Mouse (Mus musculus): ENCODE results near the gene Eif4e2.

Gene Eif4e2

DNA sequence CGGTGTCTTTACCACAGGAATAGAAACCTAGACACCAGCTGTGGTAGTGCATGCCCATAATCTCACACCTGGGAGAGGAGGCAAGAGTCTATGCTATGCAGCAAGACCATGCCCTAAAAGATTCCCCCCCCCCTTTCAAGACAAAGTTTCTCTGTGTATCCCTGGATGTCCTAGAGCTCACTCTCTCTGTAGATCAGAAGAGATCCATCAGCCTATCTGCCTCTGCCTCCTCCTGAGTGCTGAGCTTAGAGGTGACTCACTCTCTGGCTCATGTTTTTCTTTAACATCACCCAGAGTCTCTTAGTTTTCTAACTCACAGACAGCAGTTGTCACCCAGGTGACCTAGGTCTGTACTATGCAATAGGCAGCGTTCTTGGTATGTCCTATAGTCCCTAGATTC is 45.6 kb downstream of the Eif4e2 start:
- DNase-seq (ENCODE audit: low read depth, low spot score): no peak

DNA sequence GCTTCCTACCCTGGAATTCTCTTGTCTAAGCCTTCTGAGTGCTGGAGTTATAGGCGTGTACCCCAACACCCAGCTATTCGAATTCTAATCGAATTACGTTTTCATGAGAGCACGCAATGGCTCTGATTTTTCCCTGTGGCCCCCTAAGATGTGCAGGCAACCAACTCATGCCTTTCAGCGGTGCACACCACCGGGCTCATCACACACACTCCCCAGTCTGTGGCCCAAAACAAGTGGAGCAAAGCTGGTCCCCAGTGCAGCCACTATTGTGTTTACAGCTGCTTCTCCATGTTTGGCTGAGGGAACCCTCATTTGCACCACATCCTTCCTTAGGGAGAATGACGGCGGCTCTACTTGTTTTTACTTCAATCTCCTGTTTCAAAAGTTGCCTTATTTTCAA is 49.5 kb downstream of the Eif4e2 start:
- DNase-seq (ENCODE audit: low read depth, low spot score): no peak

DNA sequence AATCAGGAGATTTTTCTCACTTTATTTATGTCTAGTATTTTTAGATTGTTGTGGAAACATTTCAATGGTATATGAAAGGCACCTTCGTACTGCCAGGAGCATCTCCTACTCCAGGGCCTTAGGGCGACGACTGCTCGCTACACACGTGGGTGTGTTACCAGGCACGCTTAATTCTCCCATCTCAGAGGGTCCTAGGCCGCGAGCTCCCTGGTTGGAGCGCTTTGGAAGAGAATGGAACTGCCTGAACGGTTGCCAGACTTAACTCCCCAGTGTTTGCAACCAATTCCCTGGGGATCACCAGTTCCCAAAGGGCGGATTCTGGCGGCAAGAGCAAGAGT is 50.1 kb downstream of the Eif4e2 start:
- DNase-seq (ENCODE audit: low read depth, low spot score): no peak

DNA sequence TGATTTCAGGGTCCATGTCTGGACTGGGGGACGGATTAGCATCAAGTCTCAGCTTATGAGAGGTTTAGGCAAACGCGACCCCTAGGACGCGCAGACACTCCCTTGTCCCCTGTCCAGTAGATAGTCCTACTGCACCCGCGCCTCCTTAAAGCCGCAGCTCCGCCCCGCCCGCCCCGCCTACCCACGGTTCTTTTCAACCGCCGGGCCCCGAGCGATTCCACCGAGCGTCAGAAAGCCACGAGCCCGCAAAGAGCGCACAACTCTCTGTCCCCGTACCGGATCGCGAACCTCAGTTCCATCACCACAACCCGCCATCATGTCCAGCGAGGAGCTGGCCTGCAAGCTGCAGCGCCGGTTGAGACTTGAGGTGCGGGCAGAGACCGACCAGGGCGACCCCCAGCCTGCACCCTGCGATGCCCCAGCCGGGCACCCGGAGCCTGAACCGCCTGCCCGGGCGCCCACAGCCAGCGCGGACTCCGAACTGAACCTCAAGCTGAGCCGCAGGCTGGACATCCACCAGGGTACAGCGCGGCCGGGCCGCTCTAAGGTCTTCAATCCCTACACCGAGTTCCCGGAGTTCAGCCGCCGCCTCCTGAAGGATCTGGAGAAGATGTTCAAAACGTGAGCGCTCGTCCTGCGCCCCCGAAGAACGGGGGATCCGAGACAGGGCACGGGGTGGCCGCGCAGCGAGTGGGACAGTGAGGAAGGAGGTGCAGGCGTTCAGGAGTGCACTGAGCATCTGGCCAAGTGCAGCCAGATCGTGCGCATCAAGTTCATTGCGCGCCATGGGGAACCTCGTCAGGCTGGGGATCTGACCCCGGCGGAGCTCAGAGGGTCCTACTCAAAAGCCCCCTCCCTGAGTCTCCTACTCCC is 50.7 kb downstream of the Eif4e2 start, which contains the start of gene Efhd1:
Efhd1 (plus strand) TSS at position 230 of the 873 bp plus-strand sequence.
- DNase-seq (ENCODE audit: low read depth, low spot score): no peak

DNA sequence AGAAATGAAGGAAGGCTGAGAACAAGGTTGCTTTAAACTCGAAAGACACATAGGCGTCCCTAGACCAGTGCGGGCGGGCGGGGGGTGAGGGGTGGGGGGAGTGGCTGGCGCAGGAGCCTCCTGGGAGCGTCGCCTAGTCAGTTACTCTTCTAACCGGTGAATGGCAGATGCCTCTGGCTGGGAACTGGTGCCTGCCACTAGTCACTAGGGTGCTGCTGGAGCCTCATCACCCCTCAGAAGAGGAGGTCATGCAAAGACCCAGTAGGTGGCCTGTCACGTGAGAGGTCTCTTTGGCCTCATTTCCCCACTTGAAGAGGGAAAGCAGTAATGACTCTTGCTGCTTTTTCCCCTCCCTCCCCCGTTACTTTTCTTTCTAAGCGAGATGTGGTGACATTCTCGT is 51.5 kb downstream of the Eif4e2 start:
- DNase-seq (ENCODE audit: low read depth, low spot score): no peak

DNA sequence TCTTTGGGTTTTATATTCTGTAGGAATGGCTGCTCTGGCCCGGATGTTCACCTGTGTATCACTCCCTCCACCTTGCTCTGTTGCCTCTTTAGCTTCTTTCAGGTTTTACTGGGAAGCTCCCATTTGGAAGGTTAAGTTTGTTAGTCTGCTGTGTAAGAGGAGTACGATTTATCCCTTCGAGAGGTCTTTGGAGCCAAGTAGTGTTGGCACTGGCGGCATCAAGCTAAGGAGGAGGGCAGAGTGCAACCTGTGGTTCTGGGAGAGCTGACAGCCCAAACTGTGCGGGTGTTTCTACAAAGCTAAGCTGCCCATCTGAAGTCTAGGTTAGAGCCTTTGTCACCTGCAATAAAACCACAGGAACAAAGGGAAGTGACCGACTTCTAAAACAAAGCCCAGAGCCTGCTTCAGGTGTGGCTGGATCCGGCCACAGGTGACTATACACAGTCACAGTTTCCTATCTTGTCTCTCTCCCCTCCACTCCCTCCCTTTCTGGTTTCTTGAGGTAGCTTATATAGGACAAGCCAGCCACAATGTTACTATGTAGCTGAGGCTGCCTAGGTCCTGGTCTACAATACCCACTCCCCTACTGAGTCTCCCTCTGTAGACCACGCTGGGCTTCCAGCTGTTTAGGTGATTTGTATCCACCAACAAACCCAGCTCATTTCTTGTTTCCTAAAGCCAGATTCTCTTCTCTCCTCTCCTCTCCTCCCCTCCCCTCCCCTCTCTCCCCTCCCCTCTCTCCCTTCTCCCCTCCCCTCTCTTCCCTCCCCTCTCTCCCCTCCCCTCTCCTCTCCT is 52.8 kb downstream of the Eif4e2 start:
- no peak for DNase-seq (ENCODE audit: low read depth, low spot score)

DNA sequence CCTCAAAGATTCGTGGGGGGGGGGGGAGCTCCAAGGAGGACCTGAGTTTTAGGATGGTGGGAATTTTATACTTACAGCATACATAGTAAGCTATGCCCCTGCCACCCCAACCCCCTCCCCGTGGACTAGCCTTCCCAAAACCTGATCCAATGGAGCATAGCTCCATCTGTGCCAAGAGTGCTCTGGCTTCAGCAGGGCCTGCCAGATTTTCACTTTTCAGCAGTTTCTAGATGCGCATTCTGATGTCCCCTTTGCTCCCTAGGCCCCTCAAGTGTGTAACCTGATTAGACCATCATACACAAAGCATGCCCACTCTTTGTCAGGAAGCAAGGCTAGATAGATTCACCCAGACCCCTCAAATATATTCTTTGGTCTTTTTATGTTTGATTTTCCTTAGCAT is 56.5 kb downstream of the Eif4e2 start:
- no peak for DNase-seq (ENCODE audit: low read depth, low spot score)

DNA sequence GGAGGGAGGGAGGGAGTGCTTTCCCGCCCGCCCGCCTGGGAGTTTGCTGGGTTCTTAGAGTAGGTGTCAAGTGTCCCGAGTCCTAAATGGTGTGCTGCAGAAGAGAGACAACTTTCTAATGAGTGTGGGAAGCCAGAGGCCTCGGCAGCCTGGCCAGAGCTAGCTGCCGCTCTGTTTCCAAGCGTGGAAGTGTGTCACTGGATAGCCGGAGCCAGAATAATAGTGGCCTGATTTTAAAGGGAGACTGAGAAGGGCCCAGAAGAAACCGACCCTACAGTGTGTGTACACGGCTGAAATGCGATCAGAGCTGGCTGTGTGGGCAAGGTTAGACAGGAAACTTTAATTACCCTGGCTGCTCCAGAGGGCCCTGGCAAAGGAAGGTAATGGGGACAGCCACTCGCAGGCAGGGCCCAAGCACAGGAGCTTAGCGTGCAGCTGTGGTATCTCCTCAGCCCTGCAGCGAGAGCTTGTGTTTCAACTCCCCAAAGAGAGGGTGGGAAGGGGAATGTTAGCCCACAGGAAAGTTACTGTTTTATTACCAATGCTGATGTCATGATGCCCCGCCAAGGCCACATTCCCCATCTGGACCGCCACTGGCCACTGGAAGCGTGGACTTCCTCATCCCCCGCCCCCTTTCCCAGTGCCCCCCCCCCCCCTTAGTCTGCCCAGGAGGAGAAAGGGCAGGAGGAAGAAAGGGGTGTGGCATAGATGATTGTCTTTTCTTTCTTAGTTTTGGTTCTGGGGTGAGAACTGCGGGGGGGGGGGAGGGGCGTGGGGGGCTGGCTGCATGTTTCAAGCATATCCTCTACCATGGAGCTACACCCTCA is 57.1 kb downstream of the Eif4e2 start:
- DNase-seq (ENCODE audit: low read depth, low spot score): no peak

DNA sequence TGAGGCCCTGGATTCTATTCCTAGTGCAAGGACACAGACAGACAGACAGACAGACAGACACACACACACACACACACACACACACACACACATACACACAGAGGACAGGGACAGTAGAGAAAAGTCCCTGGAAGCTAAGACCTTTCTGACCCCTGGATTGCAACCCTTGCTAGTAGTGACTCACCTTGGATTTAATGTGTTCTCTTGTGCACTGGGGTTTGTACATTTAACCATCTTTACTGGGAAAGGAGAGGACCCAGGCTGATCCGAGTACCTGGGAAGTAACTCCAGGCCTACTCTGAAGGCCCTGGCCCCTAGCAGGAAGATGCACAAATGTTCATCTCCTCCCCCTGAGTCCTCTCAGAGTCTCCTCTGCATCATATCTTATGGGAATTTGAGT is 57.9 kb downstream of the Eif4e2 start:
- no peak for DNase-seq (ENCODE audit: low read depth, low spot score)

DNA sequence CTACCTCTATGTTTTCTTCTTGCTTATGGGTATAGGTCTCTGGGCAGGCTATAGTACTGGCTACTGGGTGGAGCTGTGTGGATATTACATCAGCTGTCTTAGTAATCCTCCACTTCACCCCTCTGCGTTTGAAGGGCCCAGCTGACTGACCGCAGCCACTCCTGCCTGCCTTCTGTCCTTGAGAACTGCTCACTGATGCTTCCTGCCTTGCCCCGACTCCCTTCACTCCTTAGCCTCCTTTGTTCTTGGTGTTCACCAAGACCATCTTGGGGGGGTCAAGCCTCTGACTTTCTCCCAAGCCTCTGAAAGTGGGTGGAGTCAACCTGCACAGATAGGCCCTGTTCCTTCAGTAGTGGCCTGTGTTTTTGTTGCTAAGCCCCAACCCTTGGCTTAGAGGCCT is 58.7 kb downstream of the Eif4e2 start:
- DNase-seq (ENCODE audit: low read depth, low spot score): no peak

DNA sequence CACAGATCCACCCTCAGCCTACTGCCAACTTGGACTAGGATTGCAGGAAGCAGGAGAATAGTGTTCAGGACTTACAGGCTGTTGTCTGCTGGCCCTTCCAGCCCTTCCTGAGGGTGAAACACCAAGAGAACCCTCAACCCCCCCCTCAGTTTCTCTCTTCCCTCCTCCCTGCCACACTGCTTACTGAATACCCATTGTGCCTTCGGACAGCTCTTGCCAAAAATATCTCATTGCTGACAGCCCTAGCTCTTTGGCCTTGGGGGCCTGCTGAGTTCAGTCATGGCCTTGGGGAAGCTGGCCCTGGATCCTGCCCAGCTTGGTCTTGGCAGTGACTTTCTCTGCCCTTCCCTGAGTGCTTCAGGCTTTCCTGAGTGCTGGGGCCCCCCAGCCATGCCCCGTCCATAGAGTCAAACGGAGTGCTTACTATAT is 59.8 kb downstream of the Eif4e2 start:
- DNase-seq (ENCODE audit: low read depth, low spot score): no peak

DNA sequence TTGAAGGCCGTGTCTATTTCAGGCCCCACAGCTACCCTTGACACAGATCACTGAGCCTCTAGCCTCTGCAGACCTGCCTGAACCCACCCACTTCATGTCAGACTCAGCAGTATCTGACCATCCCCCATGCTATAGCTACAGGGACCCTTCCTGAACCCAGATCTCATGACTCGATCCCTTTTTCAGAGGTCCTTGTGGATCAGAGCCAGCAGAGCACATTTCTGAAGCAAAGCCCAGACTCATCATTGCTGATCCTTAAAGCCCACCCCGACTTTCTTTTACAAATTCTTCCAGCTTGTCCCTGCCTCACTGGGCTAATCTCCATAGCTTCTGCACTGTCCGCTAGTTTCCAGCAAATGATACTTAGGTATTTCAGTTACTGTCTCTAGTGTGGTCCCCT is 60.4 kb downstream of the Eif4e2 start:
- DNase-seq (ENCODE audit: low read depth, low spot score): no peak

DNA sequence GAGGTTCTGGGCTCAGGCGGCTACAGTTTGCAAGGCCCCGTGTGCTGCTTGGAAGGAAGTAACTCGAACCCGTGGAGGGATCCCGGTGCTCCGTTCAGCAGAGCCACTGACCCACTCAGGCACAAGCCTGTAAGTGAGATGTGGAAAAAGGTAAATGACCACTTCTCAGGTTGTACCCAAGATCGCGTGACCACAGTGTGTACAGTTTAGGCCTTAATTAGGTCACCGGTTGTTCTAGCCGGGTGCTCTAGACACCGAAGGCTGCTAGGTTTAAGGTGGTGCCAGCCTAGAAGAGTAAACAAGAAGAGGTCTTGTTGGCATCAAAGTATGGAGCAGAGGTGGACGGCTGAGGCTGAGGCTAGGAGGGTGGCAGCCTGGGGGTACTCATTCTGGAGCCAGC is 61.4 kb downstream of the Eif4e2 start:
- DNase-seq (ENCODE audit: low read depth, low spot score): no peak

DNA sequence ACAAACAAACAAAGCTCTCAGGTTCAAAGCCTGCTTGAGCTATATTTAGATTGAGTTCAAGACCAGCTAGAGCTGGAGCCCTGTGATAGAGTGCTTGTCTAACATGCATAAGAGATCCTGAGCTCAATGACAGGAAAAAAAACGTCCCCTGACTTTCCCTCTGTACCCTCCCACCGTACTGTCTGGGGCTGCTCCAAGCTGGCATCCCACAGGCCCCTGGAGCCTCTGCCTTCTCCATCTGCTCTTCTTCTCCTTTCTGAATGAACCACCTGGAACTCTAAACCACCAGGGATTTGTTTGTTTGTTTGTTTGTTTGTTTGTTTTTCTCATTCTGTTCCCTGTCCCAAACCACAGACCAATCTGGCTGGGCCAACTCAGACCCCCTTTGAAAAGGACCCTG is 62.3 kb downstream of the Eif4e2 start:
- DNase-seq (ENCODE audit: low read depth, low spot score): no peak

DNA sequence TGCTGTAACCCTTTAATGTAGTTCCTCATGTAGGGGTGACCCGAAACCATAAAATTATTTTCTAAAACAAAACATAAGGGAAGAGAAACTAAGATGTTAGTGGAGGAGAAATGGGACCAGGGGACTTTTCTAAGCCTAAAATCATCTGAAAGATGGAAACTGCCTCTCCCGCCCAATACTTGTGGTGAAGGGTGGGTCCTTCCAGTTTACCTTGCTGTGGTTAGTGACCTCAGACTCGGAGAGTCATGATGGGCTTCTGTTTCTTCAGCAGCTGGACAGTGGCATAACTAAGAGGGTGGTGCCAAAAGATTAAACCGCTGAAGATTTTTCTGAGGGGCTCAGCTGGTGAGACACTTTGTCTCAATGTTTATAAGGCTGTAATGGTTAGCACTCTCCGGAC is 66.6 kb downstream of the Eif4e2 start:
- no peak for DNase-seq (ENCODE audit: low read depth, low spot score)

DNA sequence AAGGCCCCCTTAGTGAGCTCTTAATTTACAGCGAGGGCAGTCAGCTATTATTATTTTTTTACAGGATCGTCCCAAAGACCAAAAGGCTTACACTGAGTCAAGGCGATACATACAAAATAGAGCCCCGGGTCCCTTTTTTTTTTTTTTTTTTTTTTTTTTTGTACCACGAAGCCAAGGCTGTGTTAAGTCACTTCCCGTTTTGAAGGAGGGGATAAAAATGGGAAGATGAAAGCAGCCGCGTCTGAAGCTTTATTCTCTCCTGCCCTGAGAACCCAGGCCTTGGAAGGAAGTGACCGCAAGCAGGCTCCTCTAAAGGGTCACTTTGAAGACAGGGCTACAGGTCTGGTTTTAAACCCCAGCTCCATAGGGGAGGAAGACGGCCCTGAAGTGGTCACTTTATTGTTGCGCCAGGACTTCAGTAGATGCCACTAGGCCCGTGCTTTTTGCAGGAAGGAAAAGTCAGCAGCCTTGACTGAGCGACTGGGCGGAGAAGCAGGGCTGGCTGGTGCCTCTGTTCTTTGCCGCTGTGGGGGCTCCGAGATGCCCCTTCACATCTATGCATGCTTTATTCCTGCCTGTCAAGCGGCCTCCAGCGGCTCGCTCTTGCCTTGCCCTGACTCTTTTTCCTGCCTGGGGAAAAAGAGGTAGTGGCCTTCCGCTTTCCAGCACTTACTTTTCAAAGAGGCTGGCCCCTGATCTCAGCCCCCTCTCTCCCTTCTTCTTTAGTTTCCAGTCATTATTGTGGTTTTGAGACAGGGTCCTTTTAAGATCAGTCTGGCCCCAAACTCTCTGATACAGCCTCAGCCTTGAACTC is 68.1 kb downstream of the Eif4e2 start:
- no peak for DNase-seq (ENCODE audit: low read depth, low spot score)

DNA sequence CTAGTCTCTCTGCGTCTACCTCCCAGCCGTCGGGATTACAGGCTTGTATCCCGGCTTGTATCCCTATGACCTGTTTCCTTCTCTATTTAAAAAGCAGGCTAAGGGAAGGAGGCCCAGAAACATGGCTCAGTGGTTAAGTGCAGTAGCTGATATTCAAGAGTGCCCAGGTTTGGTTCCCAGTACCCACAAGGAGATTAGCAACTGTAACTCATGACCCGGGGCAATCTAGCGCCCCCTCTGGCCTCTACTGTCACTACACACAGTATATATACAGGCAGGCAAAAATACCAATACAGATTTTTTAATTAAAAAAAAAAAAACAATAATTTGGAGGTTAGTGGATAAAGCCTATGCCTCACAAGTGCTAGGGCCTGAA is 68.7 kb downstream of the Eif4e2 start:
- DNase-seq (ENCODE audit: low read depth, low spot score): no peak

DNA sequence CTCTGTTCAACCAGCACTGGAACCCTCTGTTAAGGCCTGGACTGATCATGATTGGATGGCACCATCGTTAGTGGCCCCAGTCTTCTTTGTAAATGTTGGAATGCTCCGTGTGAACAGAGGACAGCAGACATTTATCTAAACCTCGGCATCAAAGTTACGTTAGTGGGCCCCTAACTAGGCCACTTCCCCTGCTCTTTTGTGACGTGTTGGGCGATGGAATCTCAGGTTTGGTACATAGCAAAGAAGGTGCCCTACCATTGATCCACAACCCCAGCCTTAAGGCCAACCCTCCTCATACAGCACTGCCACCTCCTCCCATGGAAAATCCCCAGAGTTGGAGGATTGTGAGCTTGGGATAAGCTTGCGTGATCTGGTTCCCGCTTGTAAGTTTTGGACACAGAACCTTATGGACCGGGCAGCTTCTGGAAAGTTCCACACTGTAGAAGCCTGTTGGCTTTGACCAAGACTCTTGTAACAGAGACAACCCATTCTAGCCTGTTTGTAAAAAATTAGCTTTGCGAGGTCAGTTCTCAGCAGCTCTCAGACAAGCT is 69.8 kb downstream of the Eif4e2 start:
- no peak for DNase-seq (ENCODE audit: low read depth, low spot score)

DNA sequence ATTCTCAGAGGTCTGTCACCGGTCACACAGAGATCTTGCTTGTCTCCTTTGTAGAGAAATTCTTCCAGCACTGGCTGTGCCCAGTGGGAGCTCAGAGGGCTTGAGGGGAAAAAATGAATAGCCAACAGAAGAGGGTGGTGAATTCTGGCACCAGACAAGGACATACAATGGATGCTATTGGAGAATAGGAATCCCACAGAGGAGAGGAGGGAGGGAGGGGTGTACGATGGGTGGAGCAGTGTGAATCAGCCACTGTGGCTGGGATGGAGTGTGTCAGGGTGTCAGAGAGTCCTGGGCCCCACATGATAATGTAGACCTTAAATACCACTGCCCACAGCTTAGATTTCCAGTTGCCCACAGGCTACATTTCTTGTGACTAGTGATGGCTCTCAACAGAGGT is 73.4 kb downstream of the Eif4e2 start:
- DNase-seq (ENCODE audit: low read depth, low spot score): no peak

Data from brain, embryonic 18.5 days (tissue).